Mouse (Mus musculus) frontal cortex, adult (tissue): ENCODE results near the gene Notum.
"Not testable (repeated sequence)": the region's sequence is repeated elsewhere in the genome, so short reads cannot be mapped to it uniquely, and the experiment has no call there.

Experiments
- ATAC-seq: cut with Nextera tagmentation; 2 replicates; pipeline ENCODE4 v1.9.2; 2017; ENCODE audit warnings: mild to moderate bottlenecking, moderate library complexity, mixed read lengths; ENCODE audit not compliant: low TSS enrichment

Gene Notum

GRCm38 (mm10) chr11:120675875-120676274 is 14.9 kb upstream of the Notum start:
- not testable (repeated sequence) for ATAC-seq

GRCm38 (mm10) chr11:120673594-120674122 is 12.7 kb upstream of the Notum start:
- no peak for ATAC-seq

- peak; percentile 98 for ATAC-seq
Measured at GRCm38 (mm10) chr11:120672687-120673593, 12.0 kb upstream of the Notum start, which contains the start of gene Aspscr1. Gene Aspscr1 (plus strand): TSS chr11:120672973.

- no peak for ATAC-seq
Measured at GRCm38 (mm10) chr11:120666617-120667016, 5.6 kb upstream of the Notum start.

- ATAC-seq = no peak
Measured at GRCm38 (mm10) chr11:120665406-120665805, 4.4 kb upstream of the Notum start.

GRCm38 (mm10) chr11:120663714-120664113 is 2.7 kb upstream of the Notum start:
- ATAC-seq = no peak

GRCm38 (mm10) chr11:120662759-120663158 is 1.8 kb upstream of the Notum start:
- no peak for ATAC-seq

GRCm38 (mm10) chr11:120660301-120661075 is 487 bp downstream of the Notum start:
- ATAC-seq = no peak

- no peak for ATAC-seq
Measured at GRCm38 (mm10) chr11:120659509-120660300, 1.3 kb downstream of the Notum start.

GRCm38 (mm10) chr11:120658876-120659410 is 2.0 kb downstream of the Notum start:
- no peak for ATAC-seq

- ATAC-seq = no peak
Measured at GRCm38 (mm10) chr11:120657301-120657700, 3.7 kb downstream of the Notum start.

GRCm38 (mm10) chr11:120654741-120655140 is 6.2 kb downstream of the Notum start:
- ATAC-seq = no peak

- ATAC-seq = no peak
Measured at GRCm38 (mm10) chr11:120651872-120652271, 9.1 kb downstream of the Notum start.

- ATAC-seq = peak; percentile 42; the same call in 1 of the 2 replicates
Measured at GRCm38 (mm10) chr11:120648001-120648476, 12.9 kb downstream of the Notum start, which contains the start of gene Myadml2. Gene Myadml2 (minus strand): TSS chr11:120648158.

GRCm38 (mm10) chr11:120647047-120647830 is 13.7 kb downstream of the Notum start:
- ATAC-seq = no peak

- peak; percentile 99 for ATAC-seq
Measured at GRCm38 (mm10) chr11:120643601-120643987, 17.4 kb downstream of the Notum start, which contains the start of gene Pycr1. Gene Pycr1 (minus strand): TSS chr11:120643769.

- ATAC-seq = 0 out of 2 replicates have a peak, but pooled peaks have one; percentile 22
Measured at GRCm38 (mm10) chr11:120642939-120643600, 17.9 kb downstream of the Notum start.

GRCm38 (mm10) chr11:120641869-120642268 is 19.1 kb downstream of the Notum start:
- no peak for ATAC-seq

- ATAC-seq = no peak
Measured at GRCm38 (mm10) chr11:120641255-120641654, 19.7 kb downstream of the Notum start.
